Mouse (Mus musculus) forebrain, embryonic 14.5 days (tissue): ENCODE measurements around the gene Cdc37. TPM values are rescaled to one million over a fixed set of nuclear protein-coding genes. Genes with fewer than 3 reads are reported as not detected.

Experiments
- ATAC-seq: fragments of 200-750 bp; cut with Nextera tagmentation; 2 replicates; pipeline ENCODE4 v1.8.0; 2017; ENCODE audit warnings: mild to moderate bottlenecking, moderate library complexity
- DNase-seq: peaks from one replicate; pipeline ENCODE4 v3.0.0-alpha.2; 2015; ENCODE audit warnings: low spot score
- H3K27ac ChIP-seq: fragments of 300-500 bp; sonication (generic); 2 replicates; pipeline ENCODE4 v1.5.1; 2014; ENCODE audit warnings: low read depth, mild to moderate bottlenecking, control low read depth, low read length, moderate library complexity
- H3K27me3 ChIP-seq: fragments of 300-500 bp; sonication (generic); replicated peaks from 2 replicates; pipeline ENCODE4 v1.6.1; 2014; ENCODE audit warnings: low read length, control low read depth, mixed read lengths; ENCODE audit not compliant: control insufficient read depth, insufficient read depth
- H3K36me3 ChIP-seq: fragments of 300-500 bp; sonication (generic); 2 replicates; pipeline ENCODE4 v1.6.1; 2014; ENCODE audit warnings: low read length, control low read depth; ENCODE audit not compliant: control insufficient read depth, insufficient read depth
- H3K4me1 ChIP-seq: fragments of 300-500 bp; sonication (generic); 2 replicates; pipeline ENCODE4 v1.6.1; 2014; ENCODE audit warnings: antibody characterized with exemption, low read length, control low read depth; ENCODE audit not compliant: control insufficient read depth, insufficient read depth
- H3K4me2 ChIP-seq: fragments of 300-500 bp; sonication (generic); 2 replicates; pipeline ENCODE4 v1.6.1; 2014; ENCODE audit warnings: mild to moderate bottlenecking, control low read depth, low read length
- H3K4me3 ChIP-seq: fragments of 300-500 bp; sonication (generic); 2 replicates; pipeline ENCODE4 v1.5.1; 2014; ENCODE audit warnings: low read depth, low read length, control low read depth
- H3K9ac ChIP-seq: fragments of 300-500 bp; sonication (generic); 2 replicates; pipeline ENCODE4 v1.6.1; 2014; ENCODE audit warnings: mild to moderate bottlenecking, low read length, control low read depth, moderate library complexity
- H3K9me3 ChIP-seq: fragments of 300-500 bp; sonication (generic); replicated peaks from 2 replicates; pipeline ENCODE4 v1.6.1; 2016; ENCODE audit warnings: low read length, control low read depth, mixed read lengths; ENCODE audit not compliant: control insufficient read depth
- WGBS: fragments of 180-500 bp; shearing (Covaris S2); extraction: QIAGEN DNeasy Blood & Tissue Kit; methylation state at CpG from one replicate; pipeline ENCODE4 v1.1.7; 2014; 5-methylcytosine and 5-hydroxymethylcytosine counted together
- polyA plus RNA-seq: library from polyadenylated mRNA; unstranded; fragments of >200 nt; fragmentation: Nextera tagmentation; extraction: Ambion mirVana; gene quantifications from 2 replicates; pipeline ENCODE4 v1.2.1, GENCODE M21; 2014

The Cdc37 gene
- polyA plus RNA-seq, 1 experiment from 2014 or later: 222 TPM

- DNase-seq (no peak), ATAC-seq (no peak)
- Histone ChIP-seq H3K9me3 (no peaks in the 10 kb centered on the region), H3K27me3 (no peaks in the 10 kb centered on the region), H3K36me3 (peaks cover 3% of the 10 kb centered on the region; the same call in 1 of the 2 replicates), H3K4me3 (no peak overlapping the region), H3K27ac (no peak overlapping the region), H3K4me2 (no peak overlapping the region), H3K9ac (no peak overlapping the region), H3K4me1 (no peaks in the 10 kb centered on the region)
- 48% methylated on average over 15 of the region's 15 CpGs for WGBS
Measured at GRCm38 (mm10) chr9:21100447-21101161, 49.2 kb downstream of the Cdc37 start.

GRCm38 (mm10) chr9:21097793-21098192, 52.0 kb downstream of the Cdc37 start:
- H3K9me3 ChIP-seq: no peaks in the 10 kb centered on the region
- H3K4me3 ChIP-seq: no peak overlapping the region
- no peak overlapping the region for H3K27ac ChIP-seq
- H3K36me3 ChIP-seq: no peaks in the 10 kb centered on the region; the same call in 1 of the 2 replicates
- no peak overlapping the region for H3K4me2 ChIP-seq
- no peaks in the 10 kb centered on the region for H3K27me3 ChIP-seq
- ATAC-seq (no peak), DNase-seq (no peak)
- H3K9ac ChIP-seq: no peak overlapping the region
- no peaks in the 10 kb centered on the region for H3K4me1 ChIP-seq
- 88% methylated on average over 8 of the region's 8 CpGs for WGBS

GRCm38 (mm10) chr9:21095958-21096357, 53.8 kb downstream of the Cdc37 start:
- no peaks in the 10 kb centered on the region for H3K36me3 ChIP-seq
- no peak overlapping the region for H3K9ac ChIP-seq
- DNase-seq (no peak), ATAC-seq (no peak)
- no peaks in the 10 kb centered on the region; the same call in 1 of the 2 replicates for H3K4me1 ChIP-seq
- no peak overlapping the region for H3K4me3 ChIP-seq
- no peak overlapping the region for H3K27ac ChIP-seq
- H3K9me3 ChIP-seq: no peaks in the 10 kb centered on the region
- H3K27me3 ChIP-seq: no peaks in the 10 kb centered on the region
- H3K4me2 ChIP-seq: no peak overlapping the region
- 51% methylated on average over 4 of the region's 4 CpGs for WGBS

- 95% methylated on average over 9 of the region's 9 CpGs for WGBS
- Histone ChIP-seq H3K36me3 (peaks cover 20% of the 10 kb centered on the region), H3K9ac (no peak overlapping the region), H3K27me3 (no peaks in the 10 kb centered on the region), H3K9me3 (no peaks in the 10 kb centered on the region), H3K27ac (no peak overlapping the region), H3K4me3 (no peak overlapping the region), H3K4me1 (peaks cover 8% of the 10 kb centered on the region), H3K4me2 (no peak overlapping the region)
- no peak for DNase-seq
- no peak for ATAC-seq
Measured at GRCm38 (mm10) chr9:21093423-21093822, 56.4 kb downstream of the Cdc37 start.

GRCm38 (mm10) chr9:21091707-21092320, 58.0 kb downstream of the Cdc37 start, which contains the start of the genes Gm38431 and Raver1:
Gene Gm38431, minus strand, starts transcription at chr9:21091997.
Gene Raver1, minus strand, starts transcription at chr9:21092008.
- no peaks in the 10 kb centered on the region for H3K27me3 ChIP-seq
- peak within 1 kb of the TSS; percentile 73 for H3K27ac ChIP-seq
- peak within 1 kb of the TSS; percentile 73 for H3K9ac ChIP-seq
- ATAC-seq: peak; percentile 100
- H3K4me2 ChIP-seq: peak within 1 kb of the TSS; percentile 88
- WGBS: under 1% methylated on average over 54 of the region's 54 CpGs
- H3K4me3 ChIP-seq: peak within 1 kb of the TSS; percentile 66
- H3K9me3 ChIP-seq: no peaks in the 10 kb centered on the region
- H3K4me1 ChIP-seq: peaks cover 8% of the 10 kb centered on the region
- peak; percentile 99 for DNase-seq
- peaks cover 36% of the 10 kb centered on the region for H3K36me3 ChIP-seq

- H3K27ac ChIP-seq: peak overlapping the region; percentile 73
- peak overlapping the region; percentile 66 for H3K4me3 ChIP-seq
- ATAC-seq (no peak; the same call in 1 of the 2 replicates), DNase-seq (no peak)
- no peaks in the 10 kb centered on the region for H3K9me3 ChIP-seq
- H3K36me3 ChIP-seq: peaks cover 42% of the 10 kb centered on the region
- H3K4me2 ChIP-seq: peak overlapping the region; percentile 88
- H3K27me3 ChIP-seq: no peaks in the 10 kb centered on the region
- whole genome bisulfite sequencing: 2% methylated on average over 24 of the region's 24 CpGs
- peak overlapping the region; percentile 73 for H3K9ac ChIP-seq
- H3K4me1 ChIP-seq: peaks cover 8% of the 10 kb centered on the region
Measured at GRCm38 (mm10) chr9:21090972-21091706, 58.6 kb downstream of the Cdc37 start.

- no peaks in the 10 kb centered on the region for H3K9me3 ChIP-seq
- no peak overlapping the region for H3K27ac ChIP-seq
- no peaks in the 10 kb centered on the region for H3K27me3 ChIP-seq
- H3K36me3 ChIP-seq: peaks cover 48% of the 10 kb centered on the region
- peak overlapping the region; percentile 66 for H3K4me3 ChIP-seq
- H3K4me1 ChIP-seq: peaks cover 8% of the 10 kb centered on the region
- WGBS: 86% methylated on average over 1 of the region's 1 CpGs
- DNase-seq (no peak), ATAC-seq (no peak)
- H3K9ac ChIP-seq: peak overlapping the region; percentile 73
- H3K4me2 ChIP-seq: peak overlapping the region; percentile 88
Measured at GRCm38 (mm10) chr9:21090537-21090936, 59.2 kb downstream of the Cdc37 start.

- Histone ChIP-seq H3K36me3 (peaks cover 97% of the 10 kb centered on the region), H3K9me3 (no peaks in the 10 kb centered on the region), H3K4me3 (no peak overlapping the region), H3K4me2 (no peak overlapping the region), H3K27ac (no peak overlapping the region), H3K9ac (no peak overlapping the region), H3K27me3 (no peaks in the 10 kb centered on the region), H3K4me1 (no peaks in the 10 kb centered on the region)
- 82% methylated on average over 3 of the region's 3 CpGs for WGBS
- DNase-seq (no peak), ATAC-seq (no peak)
Measured at GRCm38 (mm10) chr9:21083324-21083723, 66.5 kb downstream of the Cdc37 start.
